Mouse (Mus musculus) kidney, embryonic 16.5 days (tissue): ENCODE results near the gene Psmd10. TPM values are rescaled to one million over a fixed set of nuclear protein-coding genes. Genes with fewer than 3 reads are reported as not detected.
A peak's percentile ranks its signal among the peaks of the same experiment; 100 is the strongest.

Source experiments
- ATAC-seq: fragments of 200-750 bp; cut with Nextera tagmentation; 2 replicates; pipeline ENCODE4 v1.8.0; 2017; ENCODE audit warnings: moderate TSS enrichment; ENCODE audit not compliant: low FRiP score, low TSS enrichment
- H3K27ac ChIP-seq: fragments of 300-500 bp; sonication (generic); 2 replicates; pipeline ENCODE4 v1.5.1; 2014; ENCODE audit warnings: low read length
- H3K27me3 ChIP-seq: fragments of 300-500 bp; sonication (generic); 2 replicates; pipeline ENCODE4 v1.6.1; 2014; ENCODE audit warnings: low read length, control low read depth, mixed read lengths; ENCODE audit not compliant: insufficient read depth
- H3K36me3 ChIP-seq: fragments of 300-500 bp; sonication (generic); 2 replicates; pipeline ENCODE4 v1.6.1; 2014; ENCODE audit warnings: low read length, control low read depth, mixed read lengths; ENCODE audit not compliant: insufficient read depth
- H3K4me1 ChIP-seq: fragments of 300-500 bp; sonication (generic); 2 replicates; pipeline ENCODE4 v1.6.1; 2014; ENCODE audit warnings: low read length, control low read depth, mixed read lengths; ENCODE audit not compliant: insufficient read depth
- H3K4me2 ChIP-seq: fragments of 300-500 bp; sonication (generic); replicated peaks from 2 replicates; pipeline ENCODE4 v1.6.1; 2014; ENCODE audit warnings: low read depth, low read length
- H3K4me3 ChIP-seq: fragments of 300-500 bp; sonication (generic); 2 replicates; pipeline ENCODE4 v1.5.1; 2014; ENCODE audit warnings: mild to moderate bottlenecking, low read length
- H3K9ac ChIP-seq: fragments of 300-500 bp; sonication (generic); replicated peaks from 2 replicates; pipeline ENCODE4 v1.6.1; 2014; ENCODE audit warnings: low read length
- H3K9me3 ChIP-seq: fragments of 300-500 bp; sonication (generic); 2 replicates; pipeline ENCODE4 v1.6.1; 2016; ENCODE audit warnings: low read length, control low read depth
- WGBS: fragments of 180-500 bp; shearing (Covaris S2); extraction: QIAGEN DNeasy Blood & Tissue Kit; methylation state at CpG from one replicate; pipeline ENCODE4 v1.1.7; 2014; 5-methylcytosine and 5-hydroxymethylcytosine counted together
- polyA plus RNA-seq: library from polyadenylated mRNA; unstranded; fragments of >200 nt; fragmentation: Nextera tagmentation; extraction: Ambion mirVana; gene quantifications from 2 replicates; pipeline ENCODE4 v1.2.1, GENCODE M21; 2015

The Psmd10 gene
- 58.4 and 60.5 TPM in 2 replicates for polyA plus RNA-seq

DNA sequence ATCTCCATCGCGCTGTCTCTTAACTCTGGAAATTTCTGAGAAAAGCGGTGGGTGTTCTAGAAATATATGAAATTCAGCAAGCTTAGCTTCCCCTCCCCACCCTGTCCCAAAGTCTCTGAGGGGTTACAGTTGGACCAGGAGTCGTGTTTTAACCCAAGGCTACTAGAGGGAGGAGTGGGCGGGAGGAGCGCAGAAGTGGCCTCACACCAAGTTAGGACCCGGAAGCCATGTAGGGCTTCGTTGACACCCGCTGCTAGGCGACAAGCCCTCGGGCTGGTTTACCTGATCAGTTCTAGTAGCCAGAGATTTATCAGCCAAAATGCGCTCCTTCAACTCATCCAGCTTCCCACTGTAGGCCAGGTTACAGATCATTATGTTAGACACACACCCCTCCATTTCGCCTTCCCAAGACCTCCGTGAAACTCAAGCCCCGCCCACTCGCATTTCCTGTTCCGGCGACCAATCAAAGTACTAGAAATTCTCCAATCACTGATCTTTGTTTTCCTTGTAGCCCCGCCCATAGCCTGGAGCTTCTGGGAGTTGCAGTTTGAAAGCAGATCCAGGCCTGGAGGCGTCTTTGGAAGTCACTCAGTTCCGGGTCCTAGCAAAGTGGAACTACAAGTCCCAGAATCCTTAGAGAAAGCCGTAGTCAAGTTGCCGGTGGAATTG lies at the start of gene Psmd10, which contains the start of gene Atg4a:
Gene Psmd10 (minus strand): TSS at position 457 of the 669 bp plus-strand sequence.
Gene Atg4a (plus strand): TSS at position 636 of the 669 bp plus-strand sequence.
- peak; percentile 98 for ATAC-seq
- H3K27ac ChIP-seq, result peak within 1 kb of the TSS; percentile 24; the same call in 1 of the 2 replicates
- 25% methylated on average over 23 of the region's 23 CpGs for WGBS
- no peaks in the 10 kb centered on the region for H3K4me1 ChIP-seq
- no peaks in the 10 kb centered on the region for H3K36me3 ChIP-seq
- H3K27me3 ChIP-seq, result peaks cover 13% of the 10 kb centered on the region
- H3K9ac ChIP-seq, result peak within 1 kb of the TSS; percentile 66
- peak within 1 kb of the TSS; percentile 58 for H3K4me2 ChIP-seq
- no peaks in the 10 kb centered on the region for H3K9me3 ChIP-seq
- peak within 1 kb of the TSS; percentile 63 for H3K4me3 ChIP-seq

DNA sequence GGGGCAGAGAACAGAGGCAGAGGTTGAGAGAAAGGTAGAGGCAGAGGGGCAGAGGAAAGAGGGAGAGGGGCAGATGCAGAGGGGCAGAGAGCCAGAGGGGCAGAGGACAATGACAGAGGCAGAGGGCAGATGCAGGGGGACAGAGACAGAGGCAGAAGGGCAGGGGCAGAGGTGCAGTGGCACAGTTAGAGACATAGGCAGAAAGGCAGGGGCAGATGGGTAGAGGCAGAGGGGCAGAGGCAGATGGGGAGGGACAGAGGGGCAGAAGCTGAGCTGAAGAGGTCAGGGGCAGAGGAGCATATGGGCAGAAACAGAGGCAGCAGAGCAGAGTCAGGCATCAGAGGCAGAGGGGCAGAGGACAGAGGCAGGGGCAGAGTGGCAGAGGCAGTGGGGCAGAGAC lies 42.4 kb upstream of the Psmd10 start:
- Histone ChIP-seq H3K4me1 (no peaks in the 10 kb centered on the region), H3K4me3 (no peak overlapping the region)
- 0 out of 2 replicates have a peak, but pooled peaks have one; percentile 19 for ATAC-seq

DNA sequence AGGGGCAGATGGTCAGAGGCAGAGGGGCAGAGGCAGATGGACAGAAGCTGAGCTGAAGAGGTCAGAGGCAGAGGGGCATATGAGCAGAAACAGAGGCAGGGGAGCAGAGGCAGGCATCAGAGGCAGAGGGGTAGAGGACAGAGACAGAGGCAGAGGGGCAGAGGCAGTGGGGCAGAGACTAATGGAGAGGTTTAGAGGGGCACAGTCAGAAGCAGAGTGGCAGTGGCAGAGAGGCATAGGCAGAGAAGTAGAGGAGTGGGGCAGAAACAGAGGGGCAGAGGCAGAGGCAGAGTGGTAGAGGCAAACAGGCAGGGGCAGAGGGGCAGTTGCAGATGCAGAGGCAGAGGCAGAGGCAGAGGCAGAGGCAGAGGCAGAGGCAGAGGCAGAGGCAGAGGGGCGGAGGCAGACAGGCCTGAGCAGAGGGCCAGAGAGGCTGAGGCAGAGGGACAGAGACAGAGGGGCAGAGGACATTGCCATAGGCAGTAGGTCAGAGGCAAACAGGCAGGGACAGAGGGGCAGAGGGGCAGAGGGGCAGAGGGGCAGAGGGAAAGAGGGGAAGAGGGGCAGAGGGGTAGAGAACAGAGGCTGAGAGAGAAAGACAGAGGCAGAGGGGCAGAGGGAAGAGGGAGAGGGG lies 41.5 kb upstream of the Psmd10 start:
- H3K4me3 ChIP-seq, result no peak overlapping the region
- H3K27me3 ChIP-seq, result peaks cover 26% of the 10 kb centered on the region; the same call in 1 of the 2 replicates
- no peak overlapping the region for H3K9ac ChIP-seq
- no peaks in the 10 kb centered on the region for H3K9me3 ChIP-seq
- peak; percentile 51; the same call in 1 of the 2 replicates for ATAC-seq
- no peak overlapping the region for H3K4me2 ChIP-seq
- H3K36me3 ChIP-seq, result no peaks in the 10 kb centered on the region
- no peaks in the 10 kb centered on the region for H3K4me1 ChIP-seq
- WGBS, result 45% methylated on average over 1 of the region's 1 CpGs
- H3K27ac ChIP-seq, result no peak overlapping the region

More for the DNA sequence above, 42.4 kb upstream of the Psmd10 start:
- no peaks in the 10 kb centered on the region for H3K9me3 ChIP-seq
- no peaks in the 10 kb centered on the region for H3K36me3 ChIP-seq
- H3K27ac ChIP-seq, result no peak overlapping the region
- peaks cover 22% of the 10 kb centered on the region; the same call in 1 of the 2 replicates for H3K27me3 ChIP-seq
- H3K4me2 ChIP-seq, result no peak overlapping the region
- no peak overlapping the region for H3K9ac ChIP-seq

DNA sequence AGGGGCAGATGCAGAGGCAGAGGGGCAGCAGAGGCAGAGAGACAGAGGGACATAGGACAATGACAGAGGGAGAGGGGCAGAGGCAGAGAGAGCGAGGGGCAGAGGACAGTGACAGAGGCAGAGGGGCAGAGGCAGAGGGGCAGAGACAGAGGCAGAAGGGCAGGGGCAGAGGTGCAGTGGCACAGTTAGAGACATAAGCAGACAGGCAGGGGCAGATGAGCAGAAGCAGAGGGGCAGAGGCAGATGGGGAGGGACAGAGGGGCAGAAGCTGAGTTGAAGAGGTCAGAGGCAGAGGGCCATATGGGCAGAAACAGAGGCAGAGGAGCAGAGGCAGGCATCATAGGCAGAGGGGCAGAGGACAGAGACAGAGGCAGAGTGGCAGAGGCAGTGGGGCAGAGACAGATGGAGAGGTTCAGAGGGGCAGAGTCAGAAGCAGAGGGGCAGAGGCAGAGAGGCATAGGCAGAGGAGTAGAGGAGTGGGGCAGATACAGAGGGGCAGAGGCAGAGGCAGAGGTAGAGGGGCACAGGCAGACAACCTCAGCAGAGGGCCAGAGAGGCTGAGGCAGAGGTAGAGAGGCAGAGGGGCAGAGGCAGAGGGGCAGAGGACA lies 40.5 kb upstream of the Psmd10 start:
- 91% methylated on average over 1 of the region's 1 CpGs for WGBS
- Histone ChIP-seq H3K9ac (no peak overlapping the region), H3K27me3 (peaks cover 27% of the 10 kb centered on the region; the same call in 1 of the 2 replicates), H3K4me2 (no peak overlapping the region), H3K27ac (no peak overlapping the region), H3K4me3 (no peak overlapping the region), H3K9me3 (no peaks in the 10 kb centered on the region), H3K36me3 (no peaks in the 10 kb centered on the region), H3K4me1 (no peaks in the 10 kb centered on the region)
- ATAC-seq, result peak; percentile 90

- no peak overlapping the region for H3K4me3 ChIP-seq
- H3K36me3 ChIP-seq, result no peaks in the 10 kb centered on the region
- H3K9ac ChIP-seq, result no peak overlapping the region
- H3K27me3 ChIP-seq, result peaks cover 38% of the 10 kb centered on the region
- no peak for ATAC-seq
- no peak overlapping the region for H3K27ac ChIP-seq
- H3K4me2 ChIP-seq, result no peak overlapping the region
- peaks cover 9% of the 10 kb centered on the region for H3K4me1 ChIP-seq
- WGBS, result 78% methylated on average over 2 of the region's 2 CpGs
- H3K9me3 ChIP-seq, result no peaks in the 10 kb centered on the region
These were observed 28.7 kb upstream of the Psmd10 start for GRCm38 (mm10) chrX:140985256-140985655.

DNA sequence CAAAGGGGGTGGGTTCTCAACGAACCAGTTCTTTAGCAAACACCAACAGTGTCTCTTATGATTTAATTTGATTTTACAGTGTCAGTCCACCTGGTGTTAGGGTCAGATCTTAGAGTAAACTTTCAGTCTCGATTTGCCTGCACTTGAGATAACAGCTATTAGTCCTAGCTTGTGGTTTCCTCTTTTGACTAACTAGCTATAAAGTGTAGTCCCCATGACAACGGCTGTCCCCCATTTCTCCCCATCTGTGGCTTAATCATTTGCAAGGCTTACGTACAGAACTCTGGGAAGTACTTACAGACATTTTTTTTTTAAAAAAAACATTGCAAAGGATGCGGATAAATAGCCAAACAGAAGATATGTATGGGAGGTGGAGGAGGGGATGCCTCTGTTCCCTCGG lies 28.3 kb upstream of the Psmd10 start:
- Histone ChIP-seq H3K9me3 (no peaks in the 10 kb centered on the region), H3K36me3 (no peaks in the 10 kb centered on the region), H3K9ac (no peak overlapping the region), H3K4me2 (no peak overlapping the region), H3K4me1 (peaks cover 9% of the 10 kb centered on the region), H3K27ac (peak overlapping the region; percentile 18; the same call in 1 of the 2 replicates), H3K27me3 (peaks cover 41% of the 10 kb centered on the region), H3K4me3 (no peak overlapping the region)
- WGBS, result 53% methylated on average over 6 of the region's 6 CpGs
- ATAC-seq, result no peak

GRCm38 (mm10) chrX:140983206-140983960 lies 26.9 kb upstream of the Psmd10 start:
- Histone ChIP-seq H3K9me3 (no peaks in the 10 kb centered on the region), H3K4me1 (peaks cover 9% of the 10 kb centered on the region), H3K9ac (no peak overlapping the region), H3K36me3 (no peaks in the 10 kb centered on the region), H3K27ac (peak overlapping the region; percentile 53; the same call in 1 of the 2 replicates), H3K27me3 (peaks cover 44% of the 10 kb centered on the region), H3K4me3 (no peak overlapping the region), H3K4me2 (no peak overlapping the region)
- 38% methylated on average over 6 of the region's 6 CpGs for WGBS
- ATAC-seq, result no peak

DNA sequence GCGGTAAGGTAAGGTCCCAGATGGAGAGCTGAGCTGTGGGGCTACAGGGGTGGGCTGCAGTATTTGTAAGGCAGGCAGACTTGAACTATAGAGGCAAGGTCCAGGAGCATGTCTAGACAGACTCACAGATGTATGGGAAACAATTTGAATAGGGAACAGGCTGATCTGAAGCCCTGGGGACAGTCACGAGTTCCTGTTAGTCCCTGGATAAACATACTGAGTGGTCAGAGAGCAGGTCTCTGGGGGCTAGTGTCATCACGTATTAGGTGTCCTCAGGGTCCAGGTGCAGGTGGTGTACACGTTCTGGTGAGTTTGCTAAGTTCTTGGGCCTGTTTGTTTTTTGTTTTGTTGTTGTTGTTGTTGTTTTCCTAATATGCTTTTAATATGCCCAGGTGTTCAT lies 23.6 kb upstream of the Psmd10 start:
- Histone ChIP-seq H3K4me1 (peaks cover 9% of the 10 kb centered on the region), H3K36me3 (no peaks in the 10 kb centered on the region), H3K4me3 (no peak overlapping the region), H3K9me3 (no peaks in the 10 kb centered on the region), H3K27me3 (peaks cover 39% of the 10 kb centered on the region), H3K9ac (no peak overlapping the region), H3K27ac (no peak overlapping the region), H3K4me2 (no peak overlapping the region)
- ATAC-seq, result no peak
- WGBS, result 73% methylated on average over 4 of the region's 4 CpGs

GRCm38 (mm10) chrX:140979546-140979945 lies 23.0 kb upstream of the Psmd10 start:
- no peak overlapping the region for H3K4me3 ChIP-seq
- peaks cover 9% of the 10 kb centered on the region for H3K4me1 ChIP-seq
- WGBS, result 57% methylated on average over 2 of the region's 2 CpGs
- H3K27ac ChIP-seq, result no peak overlapping the region
- H3K27me3 ChIP-seq, result peaks cover 39% of the 10 kb centered on the region
- peak; percentile 42; the same call in 1 of the 2 replicates for ATAC-seq
- H3K4me2 ChIP-seq, result no peak overlapping the region
- no peak overlapping the region for H3K9ac ChIP-seq
- no peaks in the 10 kb centered on the region for H3K36me3 ChIP-seq
- H3K9me3 ChIP-seq, result no peaks in the 10 kb centered on the region
